Mouse (Mus musculus) megakaryocyte progenitor cell, adult 5-6 weeks (primary cell): Measurements from ENCODE around the gene Selenom. TPM values are rescaled to one million over a fixed set of nuclear protein-coding genes. Genes with fewer than 3 reads are reported as not detected.

ENCODE experiments used
- ATAC-seq: replicated peaks from 2 replicates; pipeline ENCODE4 v1.8.0; 2016; ENCODE audit warnings: mild to moderate bottlenecking, moderate TSS enrichment, inconsistent platforms; ENCODE audit not compliant: poor library complexity
- total RNA-seq, 2 experiments: library from RNA; stranded (forward) in 1 of 2; stranded (reverse) in 1 of 2; fragments of 157-497, 149-512 nt in 1 of 2; fragments of 200-1000 nt in 1 of 2; gene quantifications; 2 replicates each; pipeline versions ENCODE4 v1.2.3 to v1.2.4; 2015 to 2017

Gene Selenom
- 17.8 and 17.9 TPM in 2 replicates for total RNA-seq (2015)
- 11.8 and 23.4 TPM in 2 replicates for total RNA-seq (2017)

- ATAC-seq, result peak; percentile 78
Observed at GRCm38 (mm10) chr11:3514529-3515054, at the start of gene Selenom. Gene Selenom (plus strand): TSS chr11:3514684.

- ATAC-seq, result no peak
Observed at GRCm38 (mm10) chr11:3471448-3471850, 43.0 kb upstream of the Selenom start.

- ATAC-seq, result peak; percentile 83
Observed at GRCm38 (mm10) chr11:3472484-3472883, 42.0 kb upstream of the Selenom start.

- peak; percentile 60 for ATAC-seq
Observed at GRCm38 (mm10) chr11:3474480-3475115, 39.9 kb upstream of the Selenom start.

- no peak for ATAC-seq
Observed at GRCm38 (mm10) chr11:3475489-3475888, 39.0 kb upstream of the Selenom start.

DNA sequence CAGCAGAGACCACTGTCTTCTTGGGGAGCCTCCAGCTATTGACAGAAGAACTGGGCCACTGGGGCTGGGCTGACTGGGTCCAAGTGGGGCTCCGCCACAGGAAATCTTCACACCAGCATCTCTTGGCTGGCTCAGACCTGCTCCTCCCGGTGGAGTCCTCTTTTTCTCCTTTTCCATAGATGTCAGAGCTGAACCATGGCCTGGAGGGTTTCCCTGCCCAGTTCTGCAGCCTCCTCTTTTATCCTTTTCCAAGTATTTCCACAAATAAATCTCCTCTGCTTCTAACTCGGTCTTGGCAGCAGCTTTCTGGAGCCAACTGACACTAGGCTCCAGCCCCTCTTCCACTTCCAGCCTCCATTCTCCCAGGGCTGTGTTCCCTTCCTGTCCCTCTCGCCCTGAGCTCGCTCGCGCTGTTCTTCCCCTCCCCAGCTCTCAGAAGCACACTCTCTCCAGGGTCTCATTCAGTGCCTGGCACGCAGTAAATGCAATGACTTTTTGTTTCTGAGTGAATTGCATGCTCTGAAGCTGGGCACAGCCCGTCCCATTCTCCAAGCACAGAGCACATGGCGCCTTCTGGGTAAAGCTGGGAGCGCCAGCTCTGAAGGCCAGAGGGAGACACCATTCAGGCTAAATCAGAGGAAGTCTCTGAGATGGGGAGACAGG is 30.4 kb upstream of the Selenom start:
- ATAC-seq, result no peak

GRCm38 (mm10) chr11:3486349-3486748 is 28.1 kb upstream of the Selenom start:
- ATAC-seq, result peak; percentile 80

GRCm38 (mm10) chr11:3487952-3488570 is 26.4 kb upstream of the Selenom start, which contains the start of gene Pla2g3:
Gene Pla2g3 (plus strand): TSS chr11:3488284.
- no peak for ATAC-seq

GRCm38 (mm10) chr11:3489036-3489435 is 25.4 kb upstream of the Selenom start:
- ATAC-seq, result peak; percentile 8; the same call in 1 of the 2 replicates

DNA sequence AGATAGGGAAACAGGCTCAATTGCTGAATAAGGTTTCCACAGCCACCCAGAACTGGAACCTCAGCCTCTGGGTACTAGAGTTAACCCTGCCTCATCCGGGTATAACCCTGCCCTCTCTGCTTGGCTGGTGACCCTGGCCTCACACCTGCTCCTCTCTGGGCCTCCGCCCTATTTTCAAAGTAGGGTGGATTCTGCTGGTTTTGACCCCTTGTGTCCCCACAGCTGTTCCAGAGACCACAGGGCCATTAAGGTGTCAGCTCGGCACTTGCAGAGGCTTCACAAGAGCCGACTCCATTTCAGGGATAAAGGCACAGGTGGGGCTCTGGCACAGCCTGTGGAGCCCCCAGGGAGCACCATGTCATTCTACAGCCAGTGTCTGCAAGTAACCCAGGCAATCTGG is 21.7 kb upstream of the Selenom start:
- no peak for ATAC-seq

DNA sequence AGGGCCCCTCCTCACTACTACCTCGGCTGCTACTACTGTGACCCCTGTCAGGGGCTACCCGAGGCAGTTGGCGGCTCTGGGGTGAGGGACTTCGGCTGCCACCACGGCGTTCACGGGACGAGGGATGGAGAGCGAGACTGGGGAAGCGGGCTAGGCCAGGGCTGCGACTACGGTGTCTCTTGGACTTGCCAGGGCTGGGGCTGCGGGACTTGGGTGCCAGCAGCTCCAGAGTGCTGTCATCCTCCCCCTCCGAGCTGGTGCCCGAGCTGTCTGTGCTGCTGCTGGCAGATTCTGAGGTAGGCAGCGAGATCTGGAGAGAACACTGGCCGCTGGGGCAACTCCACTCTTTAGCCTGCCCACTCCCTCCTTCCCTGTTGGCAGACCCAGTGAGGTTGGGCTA is 19.6 kb upstream of the Selenom start:
- no peak for ATAC-seq

GRCm38 (mm10) chr11:3495496-3495895 is 19.0 kb upstream of the Selenom start:
- peak; percentile 65 for ATAC-seq

DNA sequence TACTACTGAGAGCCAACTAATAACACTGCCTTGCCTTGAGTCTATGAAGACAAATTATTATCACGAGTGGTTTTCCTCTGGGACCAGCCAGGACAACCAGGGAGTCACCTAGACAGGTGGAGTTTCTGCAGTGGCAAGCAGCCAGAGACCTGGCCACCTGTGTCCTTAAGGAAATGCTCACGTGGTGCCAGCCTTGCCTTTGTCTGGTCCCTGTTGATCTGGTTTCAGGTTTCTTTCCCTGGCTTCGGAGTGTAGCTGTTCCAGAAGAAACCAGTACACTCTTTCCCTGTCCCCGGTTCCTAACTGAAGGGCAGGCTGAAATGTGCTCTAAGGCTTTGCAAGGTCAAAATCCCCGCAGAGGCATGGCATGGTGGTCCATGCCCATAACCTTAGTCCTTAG is 17.7 kb upstream of the Selenom start:
- ATAC-seq, result no peak

DNA sequence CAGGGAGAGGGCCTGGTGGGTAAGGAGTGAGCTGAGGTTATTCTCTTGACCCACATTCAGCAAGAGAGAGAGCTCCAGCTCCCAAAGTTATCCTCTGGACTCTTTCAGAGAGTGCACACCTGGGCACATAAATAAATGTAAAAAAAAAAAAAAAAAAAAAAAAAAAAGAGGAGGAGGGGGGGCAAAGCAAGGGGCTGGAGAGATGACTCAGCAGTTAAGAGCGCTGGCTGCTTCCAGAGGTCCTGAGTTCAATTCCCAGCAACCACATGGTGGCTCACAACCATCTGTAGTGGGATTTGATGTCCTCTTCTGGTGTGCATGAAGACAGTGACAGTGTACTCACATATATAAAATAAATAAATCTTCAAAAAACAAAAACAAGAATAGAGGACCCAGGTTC is 17.2 kb upstream of the Selenom start:
- ATAC-seq, result no peak

GRCm38 (mm10) chr11:3502057-3502456 is 12.4 kb upstream of the Selenom start:
- ATAC-seq, result no peak

DNA sequence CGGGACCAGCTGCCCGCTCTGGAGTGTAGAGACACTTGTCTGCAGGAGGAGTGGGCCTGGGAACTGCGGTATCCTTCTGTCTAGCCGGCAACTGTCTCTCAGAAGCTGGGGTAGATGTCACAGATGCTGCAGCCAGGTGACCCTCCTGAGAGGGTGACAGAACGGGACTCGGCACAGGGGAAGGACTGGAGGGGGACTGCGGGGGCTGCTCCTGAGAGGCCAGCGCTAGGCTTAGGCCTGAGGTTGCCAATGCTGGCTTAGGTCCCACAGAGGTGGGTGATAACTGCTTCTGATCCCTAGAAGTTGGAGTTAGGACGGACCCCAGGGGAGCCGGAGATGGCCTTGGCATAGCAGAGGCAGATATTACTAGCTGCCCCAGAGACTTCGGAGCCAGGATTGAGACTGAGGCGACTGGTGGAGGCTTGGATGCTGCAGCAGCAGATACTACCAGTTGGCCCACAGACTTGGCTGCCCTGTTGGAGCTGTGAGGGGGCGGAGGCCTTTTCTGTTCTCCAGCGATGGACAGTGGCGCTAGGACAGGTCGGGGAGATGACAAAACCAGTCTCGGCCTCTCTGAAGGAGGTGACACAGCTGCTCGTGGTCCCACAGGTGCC is 11.9 kb upstream of the Selenom start:
- no peak for ATAC-seq

GRCm38 (mm10) chr11:3503755-3504693 is 10.5 kb upstream of the Selenom start:
- ATAC-seq, result no peak

DNA sequence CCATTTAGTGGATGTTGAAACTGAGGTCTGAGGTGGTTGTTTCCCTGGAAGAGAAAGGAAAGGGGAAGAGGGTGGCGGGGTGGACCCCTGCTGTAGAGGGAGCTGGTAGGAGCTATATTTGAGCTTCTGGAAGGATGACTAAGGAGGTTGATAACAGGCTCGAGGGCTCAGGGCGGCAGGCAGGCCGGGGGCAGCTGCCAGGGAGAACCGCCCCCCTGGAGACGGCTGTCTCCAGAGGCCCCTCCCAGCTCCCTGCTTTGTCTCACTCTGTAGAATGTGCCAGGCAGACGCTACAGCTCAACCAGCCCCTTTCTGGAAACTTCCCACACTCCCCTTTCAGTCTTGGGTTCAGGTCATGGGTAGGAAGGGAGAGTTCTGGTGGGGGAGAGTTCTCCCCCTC is 6.3 kb upstream of the Selenom start:
- peak; percentile 54 for ATAC-seq

- ATAC-seq, result no peak
Observed at GRCm38 (mm10) chr11:3509181-3510085, 5.1 kb upstream of the Selenom start.
